14 mouse cellular contexts compared by ENCODE assay signal in genomic region chr13:39161980-39162379, GRCm38 (mm10).
DNase-seq lines count a peak whose midpoint lies in the region; ATAC-seq and TF ChIP-seq lines count a peak whose summit lies in the region.
"Had no signal": no experiment of that assay in that cellular context is flagged by ENCODE, and none has a peak within 500 bp of the region (broad histone marks: within the 10 kb centered on the region; RNA-seq: fewer than 3 reads in every experiment).

No protein-coding gene starts in this region.

- no peak for DNase-seq in kidney, postnatal 14 days
- no peak for DNase-seq in neural tube, embryonic 10.5 days (ENCODE audit: extremely low spot score, low spot score)
- DNase-seq in hindbrain, embryonic 11.5 days (ENCODE audit: low spot score) = peak; percentile 6
- DNase-seq in layer of hippocampus, adult 2 months (ENCODE audit: low spot score in 2 of 2) = no peak
- DNase-seq: cerebellum, adult 9-11 months; heart, adult 11 months; lung, postnatal 36 days; thymus, postnatal 14 days had no signal

- TF ChIP-seq CTCF in layer of hippocampus, adult 2 months (conservative IDR thresholded peaks at IDR 0.05) = no peak

- no peak overlapping the region for H3K9ac ChIP-seq in kidney, embryonic 15.5 days
- H3K9ac ChIP-seq in neural tube, embryonic 14.5 days (replicated peaks; ENCODE audit: low read depth, low read length) = no peak overlapping the region
- no peak overlapping the region for H3K9ac ChIP-seq in hindbrain, embryonic 11.5 days (ENCODE audit: low read depth, low read length)
- no peak overlapping the region for H3K9ac ChIP-seq in midbrain, embryonic 15.5 days
- H3K9ac ChIP-seq: intestine, embryonic 15.5 days; limb, embryonic 13.5 days had no signal

- 0 out of 2 replicates have a peak, but pooled peaks have one; percentile 60 for ATAC-seq in kidney, embryonic 15.5 days (replicated peaks; ENCODE audit: low FRiP score)
- peak; percentile 34; the same call in 1 of the 2 replicates for ATAC-seq in neural tube, embryonic 14.5 days (ENCODE audit: low read depth)
- peak; percentile 30; the same call in 1 of the 2 replicates for ATAC-seq in hindbrain, embryonic 11.5 days (ENCODE audit: low FRiP score)
- no peak for ATAC-seq in midbrain, embryonic 15.5 days (replicated peaks)
- ATAC-seq: intestine, embryonic 15.5 days; midbrain, embryonic 16.5 days had no signal

- no peak overlapping the region for H3K4me3 ChIP-seq in kidney, embryonic 15.5 days (replicated peaks)
- no peak overlapping the region for H3K4me3 ChIP-seq in neural tube, embryonic 14.5 days (ENCODE audit: low read depth, low read length)
- no peak overlapping the region for H3K4me3 ChIP-seq in hindbrain, embryonic 11.5 days (ENCODE audit: low read depth, low read length)
- no peak overlapping the region for H3K4me3 ChIP-seq in midbrain, embryonic 15.5 days
- no peak overlapping the region for H3K4me3 ChIP-seq in layer of hippocampus, adult 2 months
- H3K4me3 ChIP-seq: intestine, embryonic 15.5 days; limb, embryonic 13.5 days had no signal

- H3K4me2 ChIP-seq in kidney, embryonic 15.5 days = no peak overlapping the region
- no peak overlapping the region for H3K4me2 ChIP-seq in neural tube, embryonic 14.5 days (ENCODE audit: low read depth, low read length)
- no peak overlapping the region for H3K4me2 ChIP-seq in hindbrain, embryonic 11.5 days (replicated peaks; ENCODE audit: low read depth, low read length)
- no peak overlapping the region for H3K4me2 ChIP-seq in midbrain, embryonic 15.5 days
- H3K4me2 ChIP-seq: intestine, embryonic 15.5 days; limb, embryonic 13.5 days had no signal

- no peaks in the 10 kb centered on the region for H3K36me3 ChIP-seq in kidney, embryonic 15.5 days
- no peaks in the 10 kb centered on the region for H3K36me3 ChIP-seq in neural tube, embryonic 14.5 days (ENCODE audit: control insufficient read depth, insufficient read depth, low read length)
- H3K36me3 ChIP-seq in hindbrain, embryonic 11.5 days (ENCODE audit: control insufficient read depth, insufficient read depth, low read length) = no peaks in the 10 kb centered on the region
- no peaks in the 10 kb centered on the region for H3K36me3 ChIP-seq in midbrain, embryonic 15.5 days (replicated peaks)
- H3K36me3 ChIP-seq: intestine, embryonic 15.5 days; limb, embryonic 13.5 days had no signal

- no peaks in the 10 kb centered on the region for H3K4me1 ChIP-seq in kidney, embryonic 15.5 days
- H3K4me1 ChIP-seq in neural tube, embryonic 14.5 days (ENCODE audit: control insufficient read depth, insufficient read depth, low read length) = no peaks in the 10 kb centered on the region
- no peaks in the 10 kb centered on the region for H3K4me1 ChIP-seq in hindbrain, embryonic 11.5 days (replicated peaks; ENCODE audit: control insufficient read depth, insufficient read depth, low read length)
- H3K4me1 ChIP-seq in midbrain, embryonic 15.5 days = no peaks in the 10 kb centered on the region
- H3K4me1 ChIP-seq: intestine, embryonic 15.5 days; limb, embryonic 13.5 days had no signal

- 43% methylated on average over 2 of the region's 2 CpGs for WGBS in kidney, embryonic 15.5 days
- 48% methylated on average over 2 of the region's 2 CpGs for WGBS in neural tube, embryonic 14.5 days
- 52% methylated on average over 2 of the region's 2 CpGs for WGBS in hindbrain, embryonic 11.5 days
- WGBS in midbrain, embryonic 15.5 days = 57% methylated on average over 2 of the region's 2 CpGs

- no peaks in the 10 kb centered on the region for H3K27me3 ChIP-seq in kidney, embryonic 15.5 days
- no peaks in the 10 kb centered on the region for H3K27me3 ChIP-seq in neural tube, embryonic 14.5 days (ENCODE audit: control insufficient read depth, insufficient read depth, low read length)
- H3K27me3 ChIP-seq in hindbrain, embryonic 11.5 days (ENCODE audit: control insufficient read depth, insufficient read depth, low read length) = no peaks in the 10 kb centered on the region
- H3K27me3 ChIP-seq in midbrain, embryonic 15.5 days (replicated peaks) = no peaks in the 10 kb centered on the region
- H3K27me3 ChIP-seq: intestine, embryonic 15.5 days; limb, embryonic 13.5 days had no signal

- H3K9me3 ChIP-seq in kidney, embryonic 15.5 days (replicated peaks) = no peaks in the 10 kb centered on the region
- no peaks in the 10 kb centered on the region for H3K9me3 ChIP-seq in neural tube, embryonic 14.5 days (ENCODE audit: control insufficient read depth, low read length)
- H3K9me3 ChIP-seq in hindbrain, embryonic 11.5 days (ENCODE audit: control insufficient read depth, low read length) = no peaks in the 10 kb centered on the region
- H3K9me3 ChIP-seq in midbrain, embryonic 15.5 days = no peaks in the 10 kb centered on the region
- H3K9me3 ChIP-seq: intestine, embryonic 15.5 days; limb, embryonic 13.5 days had no signal

- H3K27ac ChIP-seq in kidney, embryonic 15.5 days = no peak overlapping the region
- no peak overlapping the region for H3K27ac ChIP-seq in neural tube, embryonic 14.5 days (ENCODE audit: low read depth, low read length)
- H3K27ac ChIP-seq in hindbrain, embryonic 11.5 days (ENCODE audit: low read depth, low read length) = no peak overlapping the region
- H3K27ac ChIP-seq in midbrain, embryonic 15.5 days = no peak overlapping the region
- no peak overlapping the region for H3K27ac ChIP-seq in layer of hippocampus, adult 2 months
- H3K27ac ChIP-seq: intestine, embryonic 15.5 days; limb, embryonic 13.5 days had no signal
